Mouse (Mus musculus): ENCODE measurements around the gene Mapk8ip3.

Gene Mapk8ip3

GRCm38 (mm10) chr17:24886932-24887271 is 49.9 kb downstream of the Mapk8ip3 start:
- DNase-seq (ENCODE audit: inconsistent age in 2 of 2, low spot score in 1 of 2), result no peak

DNA sequence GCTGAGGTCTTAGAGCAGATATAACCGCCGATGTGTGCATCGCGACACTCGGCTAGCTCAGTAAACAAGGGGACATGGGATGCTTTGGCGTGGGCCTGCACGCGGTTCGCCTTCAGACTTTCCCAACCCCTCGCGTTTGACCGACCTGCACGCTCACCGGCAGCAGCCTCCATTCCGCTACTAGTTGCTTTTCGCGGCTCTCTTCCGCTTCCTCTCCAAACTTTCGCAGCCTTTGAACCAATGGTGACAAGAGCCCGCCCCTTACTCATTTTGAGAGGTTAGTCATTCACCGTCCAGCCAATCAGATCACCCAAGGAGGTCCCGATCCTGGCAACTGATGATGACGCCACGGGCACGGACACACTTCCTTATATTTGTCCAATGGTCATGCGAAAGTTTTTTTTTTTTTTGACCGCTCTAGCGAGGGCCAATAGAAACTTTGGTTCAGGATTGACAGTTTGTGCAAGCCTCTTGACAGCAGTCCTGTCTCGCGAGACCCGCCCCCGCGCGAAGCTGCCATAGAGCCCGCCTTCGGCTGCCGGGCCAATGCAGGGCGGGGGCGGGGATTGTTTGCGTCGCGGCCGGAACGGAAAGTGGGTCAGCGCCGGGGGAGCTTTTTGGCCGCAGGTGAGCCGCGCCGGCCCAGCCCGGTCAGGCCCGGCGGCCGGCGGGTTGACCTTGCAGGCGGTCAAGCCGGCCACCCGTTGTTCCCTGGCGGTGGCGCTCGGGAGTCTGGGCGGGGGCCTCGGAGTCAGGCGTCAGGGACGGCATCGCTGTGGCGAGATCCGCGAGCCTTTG is 50.4 kb downstream of the Mapk8ip3 start, which contains the start of the genes Nubp2 and Spsb3:
TSS of gene Nubp2 (minus strand) at position 216 of the 798 bp plus-strand sequence.
TSS of gene Spsb3 (plus strand) at position 510 of the 798 bp plus-strand sequence.
- DNase-seq (ENCODE audit: inconsistent age in 2 of 2, low spot score in 1 of 2), result peak; percentile 98 to 99

DNA sequence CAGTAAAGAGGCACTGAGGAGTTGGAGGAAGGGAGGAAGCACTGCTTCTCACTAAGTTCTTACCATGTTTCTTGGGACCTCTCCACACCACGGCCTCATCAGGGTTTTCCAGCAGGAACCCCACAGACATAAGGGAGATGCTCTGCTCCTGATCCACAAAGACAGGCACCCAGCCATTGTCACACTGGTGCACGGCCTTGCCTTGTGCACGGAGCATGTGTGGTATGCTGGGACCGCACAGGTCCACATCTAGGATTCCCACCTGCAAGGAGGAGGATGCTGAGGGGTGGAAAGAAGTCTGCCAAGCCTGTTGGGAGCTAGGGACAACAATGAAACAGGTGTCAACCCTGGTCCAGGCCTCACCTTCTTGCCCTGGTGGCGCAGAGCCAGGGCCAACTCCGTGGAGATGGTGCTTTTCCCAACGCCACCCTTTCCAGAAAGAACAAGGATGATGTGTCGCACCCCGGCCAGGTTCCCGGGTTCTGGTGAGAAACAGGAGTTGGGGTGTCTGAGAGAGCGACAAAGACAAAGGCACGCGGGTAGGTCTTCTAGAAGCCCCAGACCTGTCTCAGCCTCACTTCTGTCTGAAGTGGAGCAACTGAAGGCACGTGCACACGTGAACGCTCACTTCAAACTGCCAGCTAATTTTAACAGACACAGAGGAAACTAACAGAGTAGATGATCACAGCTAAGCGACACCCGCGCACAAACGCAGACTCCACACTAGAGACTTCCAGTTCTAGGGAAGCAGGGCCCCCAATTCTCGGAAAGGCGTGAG is 51.2 kb downstream of the Mapk8ip3 start:
- DNase-seq (ENCODE audit: inconsistent age in 2 of 2, low spot score in 1 of 2), result peak in 1 of 2 experiments; percentile 61

DNA sequence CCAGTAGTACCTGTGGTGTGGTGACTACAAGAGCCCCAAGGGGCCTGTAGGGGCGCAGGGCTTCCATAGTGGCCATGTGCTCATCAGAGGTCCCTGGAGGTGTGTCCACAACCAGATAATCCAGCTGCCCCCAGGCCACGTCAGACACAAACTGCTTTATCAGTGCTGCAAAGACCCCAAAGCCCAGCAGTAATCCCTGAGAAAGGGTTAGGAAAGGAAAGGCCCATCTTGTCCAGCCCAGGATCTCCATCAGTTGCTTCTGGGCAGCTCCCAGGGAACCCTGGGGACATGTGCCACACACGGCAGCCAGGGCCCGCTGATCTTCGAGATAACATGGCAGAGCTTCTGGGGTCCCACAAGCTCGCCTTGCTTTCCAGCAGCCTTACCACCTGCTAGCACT is 52.4 kb downstream of the Mapk8ip3 start:
- peak in 1 of 2 experiments; percentile 33 for DNase-seq (ENCODE audit: inconsistent age in 2 of 2, low spot score in 1 of 2)

DNA sequence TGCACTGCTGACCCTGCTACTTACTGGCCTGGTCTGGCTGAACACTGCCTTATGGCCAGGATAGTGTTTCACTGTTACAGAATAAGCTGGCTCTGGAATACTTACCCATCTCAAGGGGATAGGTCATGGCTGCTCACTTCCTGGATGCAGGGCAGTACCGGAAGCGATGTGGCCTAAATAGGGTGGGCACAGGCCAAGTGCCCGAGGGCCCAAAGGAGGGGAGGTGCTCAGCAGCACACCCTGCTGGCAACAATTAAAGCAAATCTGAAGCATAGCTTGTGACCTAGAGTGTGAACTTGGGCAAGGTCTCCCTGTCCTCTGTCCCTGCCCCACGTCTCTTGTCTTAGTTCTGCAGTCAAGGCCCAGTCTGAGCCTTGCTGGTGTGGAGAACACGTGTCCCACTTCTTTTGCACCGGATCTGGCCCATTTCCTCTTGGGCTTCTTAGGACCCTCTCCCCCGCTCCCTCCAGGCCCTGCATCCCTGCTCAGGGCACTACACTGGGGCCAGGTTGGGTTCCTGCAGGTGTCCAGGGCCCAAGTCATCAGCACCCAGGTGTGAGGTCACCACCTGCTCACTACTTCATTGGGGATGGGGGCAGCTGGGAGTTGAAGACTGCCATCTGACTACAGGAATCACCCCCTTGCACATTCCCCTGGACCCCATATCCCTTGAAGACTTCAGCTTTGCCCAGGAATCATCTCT is 54.9 kb downstream of the Mapk8ip3 start:
- peak in 1 of 2 experiments; percentile 70 for DNase-seq (ENCODE audit: inconsistent age in 2 of 2, low spot score in 1 of 2)

DNA sequence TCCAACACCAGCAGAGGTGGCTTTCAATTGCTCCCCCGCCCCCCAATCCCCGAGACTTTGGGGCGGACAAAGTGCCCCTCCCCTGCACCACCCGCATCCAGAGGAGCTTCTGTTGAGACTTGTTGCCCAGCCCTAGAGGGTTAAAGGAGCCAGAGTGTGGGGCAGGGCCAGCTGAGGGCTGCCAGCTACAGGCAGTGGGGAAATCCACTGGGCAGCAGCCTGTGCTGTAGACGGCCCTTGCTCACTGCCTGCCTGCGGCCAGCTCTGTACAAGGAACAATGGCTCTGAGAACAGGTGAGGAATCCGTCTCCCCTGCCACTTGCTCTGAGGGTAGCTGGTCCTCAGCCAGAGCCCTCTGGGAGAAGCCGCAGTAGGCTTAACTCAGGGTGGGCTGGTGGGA is 58.2 kb downstream of the Mapk8ip3 start:
- DNase-seq (ENCODE audit: inconsistent age in 2 of 2, low spot score in 1 of 2), result peak in 1 of 2 experiments; percentile 32

- DNase-seq (ENCODE audit: inconsistent age in 2 of 2, low spot score in 1 of 2), result no peak
These were observed 58.7 kb downstream of the Mapk8ip3 start for GRCm38 (mm10) chr17:24878117-24878397.

DNA sequence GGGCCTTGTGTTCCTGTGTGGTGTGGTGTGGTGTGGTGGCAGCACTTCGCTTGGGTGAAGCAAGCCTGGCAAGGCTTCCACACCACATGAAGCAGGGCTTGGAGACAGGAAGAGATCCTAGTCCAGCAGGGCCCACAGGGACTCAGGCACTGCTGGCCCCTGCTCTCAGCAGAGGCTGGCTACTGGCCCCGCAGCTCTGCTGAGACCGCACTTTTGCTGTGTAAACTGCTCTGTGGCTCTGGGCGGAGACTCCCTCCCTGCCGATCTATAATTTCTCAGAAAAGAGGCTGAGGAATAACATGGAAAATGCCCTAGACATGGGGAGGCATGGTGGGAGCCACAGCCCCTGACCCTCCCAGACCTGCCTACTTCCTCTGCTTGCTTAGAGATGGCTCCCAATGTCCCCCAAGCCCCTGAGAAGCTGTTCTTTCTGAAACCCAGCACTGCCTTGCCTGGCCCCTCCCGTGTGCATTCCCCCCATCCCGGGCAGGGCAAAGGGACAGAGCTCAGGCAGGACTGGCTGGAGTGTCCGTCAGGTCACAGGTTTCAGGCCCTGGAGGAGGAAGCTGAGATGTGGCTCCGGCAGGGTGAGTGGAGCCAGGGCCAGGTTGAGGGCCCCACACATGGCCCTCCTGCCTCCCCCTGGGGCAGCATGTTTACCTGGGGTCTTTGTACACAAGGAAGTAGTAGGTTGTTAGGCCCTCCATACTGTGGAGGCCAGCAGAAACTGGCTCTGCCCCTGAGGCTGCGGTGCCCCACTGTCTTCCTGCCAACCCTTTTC is 59.3 kb downstream of the Mapk8ip3 start:
- peak in 1 of 2 experiments; percentile 51 for DNase-seq (ENCODE audit: inconsistent age in 2 of 2, low spot score in 1 of 2)

- no peak for DNase-seq (ENCODE audit: inconsistent age in 2 of 2, low spot score in 1 of 2)
These were observed 61.8 kb downstream of the Mapk8ip3 start for GRCm38 (mm10) chr17:24874989-24875388.

GRCm38 (mm10) chr17:24874405-24874745 is 62.4 kb downstream of the Mapk8ip3 start:
- DNase-seq (ENCODE audit: inconsistent age in 2 of 2, low spot score in 1 of 2), result no peak

DNA sequence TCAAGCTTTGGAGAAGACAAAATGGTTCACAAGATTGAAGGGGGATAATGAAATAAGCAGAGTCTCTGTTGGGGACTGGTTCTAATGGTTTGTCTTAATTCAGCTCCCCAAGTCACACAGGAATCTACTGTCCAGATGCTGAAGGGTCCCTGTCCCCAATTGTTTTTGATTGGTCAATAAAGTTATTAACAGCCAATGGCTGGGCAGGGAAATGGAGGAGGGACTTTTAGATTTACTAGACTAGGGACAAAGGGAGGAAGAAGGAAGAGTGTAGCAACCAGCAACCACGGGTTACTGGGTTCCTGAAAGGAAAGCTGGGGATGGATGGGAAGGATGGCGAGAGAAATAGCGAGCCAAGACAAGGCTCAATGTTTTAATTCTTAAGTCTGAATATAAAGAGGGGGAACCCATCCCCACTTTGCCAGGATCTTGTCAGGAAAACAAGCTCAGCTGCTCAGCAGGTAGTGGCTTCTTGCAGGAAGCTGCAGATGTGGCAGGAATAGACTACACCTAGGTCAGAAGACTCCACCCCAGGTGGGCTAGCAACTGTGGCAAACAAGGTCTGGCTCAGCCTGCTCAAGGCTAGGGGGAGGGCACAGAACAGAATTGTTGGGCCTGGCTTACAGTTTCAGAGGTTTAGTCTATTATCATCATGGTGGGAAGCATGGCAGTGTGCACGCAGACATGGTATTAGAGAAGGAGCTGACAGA is 62.9 kb downstream of the Mapk8ip3 start:
- DNase-seq (ENCODE audit: inconsistent age in 2 of 2, low spot score in 1 of 2), result peak in 1 of 2 experiments; percentile 13

DNA sequence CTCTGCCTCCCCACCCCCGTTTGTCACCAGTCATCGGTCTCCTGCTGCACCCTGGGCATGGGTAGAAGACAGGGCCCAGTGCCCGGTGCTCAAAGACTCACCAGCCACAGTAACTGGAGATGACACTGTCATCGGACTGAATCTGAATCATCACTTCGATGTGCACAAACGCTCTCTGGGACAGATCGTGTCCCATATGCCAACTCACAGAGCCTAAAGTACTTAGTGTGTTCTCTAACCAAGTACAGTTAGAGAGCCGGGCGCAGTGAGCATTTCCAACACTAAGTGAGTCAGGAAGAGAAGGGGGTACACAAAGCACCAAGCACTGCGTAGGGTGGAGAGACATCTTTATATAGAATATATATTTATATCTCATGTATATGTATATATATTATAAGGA is 68.9 kb downstream of the Mapk8ip3 start:
- no peak for DNase-seq (ENCODE audit: inconsistent age in 2 of 2, low spot score in 1 of 2)

DNA sequence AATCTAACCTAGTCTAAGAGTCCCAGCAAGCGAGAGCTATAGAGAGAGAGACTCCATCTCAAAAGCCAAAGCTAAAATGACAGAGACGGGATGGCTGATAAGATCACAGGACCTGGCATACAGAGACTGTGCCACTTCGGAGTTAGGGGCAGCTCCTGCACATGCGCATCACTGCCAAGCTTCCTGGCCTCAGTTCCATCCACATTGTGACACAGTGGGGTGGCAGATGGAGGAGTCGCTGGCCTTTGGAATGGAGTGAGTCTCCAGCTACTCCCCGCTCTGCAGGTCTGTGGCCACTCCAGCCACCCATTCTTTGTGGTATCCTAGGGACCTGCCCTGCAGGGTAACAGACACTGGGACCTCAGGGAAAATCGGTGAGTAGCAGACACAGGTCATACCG is 71.0 kb downstream of the Mapk8ip3 start, which contains the start of gene Igfals:
TSS of gene Igfals (plus strand) at position 222 of the 400 bp plus-strand sequence.
- DNase-seq (ENCODE audit: inconsistent age in 2 of 2, low spot score in 1 of 2), result no peak

DNA sequence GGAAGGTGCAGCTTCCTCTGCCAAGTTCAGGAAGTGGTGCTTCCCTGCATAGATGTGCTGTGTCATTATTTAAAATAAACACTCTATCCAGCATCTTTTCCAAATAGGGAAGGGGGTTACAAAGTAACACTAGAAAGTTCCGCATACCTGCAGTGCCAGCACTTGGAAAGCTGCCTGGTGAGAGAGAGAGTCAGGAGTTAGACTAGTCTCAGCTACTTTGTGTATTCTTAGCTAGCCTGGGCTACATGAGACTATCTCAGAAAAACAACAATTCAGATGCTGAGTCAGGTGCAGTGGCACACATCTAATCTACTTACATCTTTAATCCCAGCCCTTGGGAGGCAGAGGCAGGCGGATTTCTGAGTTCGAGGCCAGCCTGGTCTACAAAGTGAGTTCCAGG is 75.0 kb downstream of the Mapk8ip3 start:
- no peak for DNase-seq (ENCODE audit: inconsistent age in 2 of 2, low spot score in 1 of 2)

DNA sequence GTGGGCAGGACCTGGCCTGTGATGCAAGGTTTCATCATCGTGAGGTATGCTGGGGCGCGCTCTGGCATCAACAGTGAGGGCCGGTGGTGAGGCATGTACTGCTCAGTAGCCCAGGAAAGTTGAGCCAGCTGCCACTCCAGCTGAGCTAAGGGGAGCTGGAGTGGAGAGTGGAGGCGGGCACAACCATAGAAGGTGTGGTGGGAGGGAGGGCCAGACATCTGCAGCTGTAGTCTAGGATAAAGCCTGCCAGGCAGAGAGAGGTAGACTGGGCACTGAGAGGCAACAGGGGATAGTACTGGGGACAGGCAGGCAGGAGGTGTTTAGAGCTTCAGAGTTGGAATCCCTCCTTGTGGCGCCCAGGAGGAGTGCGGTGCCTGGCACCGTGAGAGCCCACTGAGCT is 76.7 kb downstream of the Mapk8ip3 start:
- no peak for DNase-seq (ENCODE audit: inconsistent age in 2 of 2, low spot score in 1 of 2)

DNA sequence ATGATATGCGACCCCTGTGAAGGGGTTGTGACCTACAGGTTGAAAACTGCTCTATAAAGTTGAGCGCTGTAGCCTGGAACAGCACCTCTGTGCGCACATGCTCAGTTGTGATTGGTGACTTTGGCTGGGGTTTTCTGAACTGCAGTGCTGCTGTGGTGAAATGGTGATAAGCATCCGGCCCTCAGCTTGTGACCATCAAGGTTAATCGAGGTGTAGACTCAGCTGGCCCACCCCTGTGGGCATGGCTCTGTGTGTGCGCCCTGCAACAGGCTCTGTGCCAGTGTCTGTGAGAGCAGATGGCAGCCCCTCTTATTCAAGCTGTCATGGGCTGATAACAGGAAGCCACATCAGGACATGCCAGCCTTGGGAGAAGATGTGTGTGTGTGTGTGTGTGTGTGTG is 77.8 kb downstream of the Mapk8ip3 start:
- DNase-seq (ENCODE audit: inconsistent age in 2 of 2, low spot score in 1 of 2), result no peak

GRCm38 (mm10) chr17:24857831-24858470 is 78.8 kb downstream of the Mapk8ip3 start:
- no peak for DNase-seq (ENCODE audit: inconsistent age in 2 of 2, low spot score in 1 of 2)

DNA sequence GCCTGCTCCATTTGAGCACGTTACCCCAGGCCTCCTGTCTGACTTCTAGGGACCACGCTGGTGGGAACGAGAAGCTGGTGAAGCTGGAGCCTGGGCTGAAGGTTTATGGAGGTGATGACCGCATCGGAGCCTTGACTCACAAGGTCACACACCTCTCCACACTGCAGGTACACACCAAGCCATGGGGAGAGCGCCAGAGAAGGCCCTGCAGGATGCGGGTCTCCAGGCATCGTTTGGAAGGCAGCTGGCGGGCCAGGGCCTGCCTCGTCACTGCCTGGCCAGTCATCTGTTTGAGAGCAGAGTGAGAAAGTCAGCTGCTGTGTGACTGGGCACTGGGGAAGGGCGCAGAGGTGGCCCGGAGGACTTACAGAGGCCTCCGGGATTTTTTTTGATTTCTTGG is 80.2 kb downstream of the Mapk8ip3 start:
- no peak for DNase-seq (ENCODE audit: inconsistent age in 2 of 2, low spot score in 1 of 2)

DNA sequence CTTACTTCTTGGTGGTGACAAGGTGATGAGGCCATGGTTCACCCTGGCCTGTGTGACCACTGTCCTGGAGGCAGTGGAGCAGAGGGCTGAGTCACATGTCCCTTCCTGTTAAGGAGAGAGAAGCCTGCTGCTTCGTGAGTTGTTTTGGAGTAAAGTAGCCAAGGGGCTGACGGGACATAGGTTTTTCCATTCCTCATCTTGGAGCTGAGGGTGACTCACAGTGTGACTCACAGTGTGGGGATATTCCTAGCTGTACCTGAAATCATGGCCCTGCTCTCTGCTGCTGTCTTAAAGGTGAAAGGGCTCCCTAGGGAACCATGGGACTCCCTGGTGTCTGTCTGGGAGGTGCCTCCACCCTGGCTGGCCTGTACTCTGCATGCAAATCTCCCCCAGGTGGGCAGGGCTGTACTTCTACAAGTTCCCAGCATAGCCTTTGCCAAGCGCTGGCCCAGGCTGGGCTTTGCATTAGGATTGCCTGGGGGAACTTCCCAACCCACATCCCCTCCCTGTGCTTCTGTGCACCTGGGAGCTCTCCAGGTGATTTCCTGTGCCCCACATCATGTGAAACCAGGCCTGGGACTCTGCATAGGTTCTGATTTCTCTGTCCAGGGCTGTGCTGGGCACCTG is 80.8 kb downstream of the Mapk8ip3 start:
- peak; percentile 39 to 63 for DNase-seq (ENCODE audit: inconsistent age in 2 of 2, low spot score in 1 of 2)

All from adrenal gland, adult (tissue).